Mouse (Mus musculus) bone marrow macrophage, adult 2 months (primary cell): ENCODE measurements around the gene Slit3. TPM values are rescaled to one million over a fixed set of nuclear protein-coding genes. Genes with fewer than 3 reads are reported as not detected.
A peak's percentile ranks its signal among the peaks of the same experiment; 100 is the strongest.

ENCODE experiments used
- H3K27ac ChIP-seq: 2 replicates; pipeline ENCODE4 v1.5.1; 2012; ENCODE audit warnings: low read depth, low read length; ENCODE audit not compliant: insufficient read depth
- H3K4me1 ChIP-seq: 2 replicates; pipeline ENCODE4 v1.6.1; 2012; ENCODE audit warnings: low read length; ENCODE audit not compliant: control insufficient read depth, insufficient read depth
- H3K4me3 ChIP-seq: 2 replicates; pipeline ENCODE4 v1.5.1; 2012; ENCODE audit warnings: mild to moderate bottlenecking, low read length, moderate library complexity; ENCODE audit not compliant: insufficient read depth
- CTCF ChIP-seq: IDR thresholded peaks from 2 replicates; pipeline ENCODE4 v1.5.1; 2012; ENCODE audit warnings: low read depth, mild to moderate bottlenecking, low read length, moderate library complexity
- POLR2A ChIP-seq: IDR thresholded peaks from 2 replicates; pipeline ENCODE4 v1.6.1; 2012; ENCODE audit warnings: mild to moderate bottlenecking, low read depth, low read length, borderline replicate concordance
- polyA plus RNA-seq: library from polyadenylated mRNA; stranded (reverse); fragments of >200 nt; gene quantifications from 2 replicates; pipeline ENCODE4 v1.2.4, GENCODE M21; 2012; ENCODE audit not compliant: missing spikeins, insufficient read depth, insufficient read length

The Slit3 gene
- polyA plus RNA-seq, 1 experiment = not detected

DNA sequence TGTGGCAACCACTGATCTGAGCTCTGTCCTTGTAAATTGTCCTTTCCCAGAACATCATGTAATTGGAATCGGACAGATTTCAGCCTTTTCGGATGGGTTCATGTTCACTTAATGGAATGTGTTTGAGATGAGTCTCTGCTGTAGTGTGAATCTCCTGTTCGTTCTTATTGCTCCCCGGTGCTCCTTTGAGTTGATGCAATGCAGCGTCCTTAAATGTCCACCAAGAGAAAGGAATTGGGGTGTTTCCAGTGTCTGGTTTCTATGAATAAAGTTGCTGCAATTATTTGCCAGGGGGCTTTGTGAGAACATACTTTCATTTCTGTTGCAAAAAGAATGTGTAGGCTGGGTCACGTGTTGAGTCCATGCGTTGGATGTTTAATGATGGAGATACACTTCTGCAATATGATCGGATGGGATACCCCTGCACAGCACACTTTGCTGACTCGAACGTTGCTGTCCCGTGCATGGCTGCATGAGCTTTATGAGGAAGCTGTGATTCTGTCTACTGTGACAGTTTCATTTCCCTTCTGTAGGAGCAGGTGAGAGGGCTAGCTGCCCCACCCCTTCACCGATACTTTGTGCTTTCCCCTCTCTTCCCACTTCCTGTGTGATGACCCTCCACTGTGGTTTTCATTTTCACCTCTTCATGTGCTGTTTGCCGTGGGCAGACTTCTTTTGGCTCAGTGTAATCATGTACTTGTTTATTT lies 30.2 kb upstream of the Slit3 start:
- TF ChIP-seq CTCF = no peak
- TF ChIP-seq POLR2A = no peak
- Histone ChIP-seq H3K27ac (no peak overlapping the region), H3K4me3 (no peak overlapping the region), H3K4me1 (no peaks in the 10 kb centered on the region)

DNA sequence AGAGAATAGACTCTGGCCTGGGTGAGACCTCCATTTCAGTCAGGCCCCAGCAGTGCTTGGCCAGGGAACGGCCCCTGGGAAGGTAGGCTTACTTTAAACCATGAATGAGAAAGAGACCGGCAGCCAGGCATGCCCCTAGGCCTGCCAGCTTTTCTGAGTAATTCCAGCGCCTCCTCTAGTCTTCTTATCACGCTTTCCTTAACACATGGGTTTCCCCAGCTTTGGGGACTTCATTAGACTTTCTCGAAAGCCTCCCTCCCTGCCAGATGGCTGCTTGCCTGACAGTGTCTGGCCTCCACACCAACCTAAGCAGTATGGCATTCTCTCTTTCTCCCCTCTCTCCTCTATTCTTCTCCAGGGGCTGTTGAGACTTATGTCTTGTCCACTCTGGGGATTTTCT lies 24.5 kb upstream of the Slit3 start:
- Histone ChIP-seq H3K4me1 (no peaks in the 10 kb centered on the region), H3K4me3 (no peak overlapping the region), H3K27ac (no peak overlapping the region)
- TF ChIP-seq CTCF = no peak
- TF ChIP-seq POLR2A = no peak

DNA sequence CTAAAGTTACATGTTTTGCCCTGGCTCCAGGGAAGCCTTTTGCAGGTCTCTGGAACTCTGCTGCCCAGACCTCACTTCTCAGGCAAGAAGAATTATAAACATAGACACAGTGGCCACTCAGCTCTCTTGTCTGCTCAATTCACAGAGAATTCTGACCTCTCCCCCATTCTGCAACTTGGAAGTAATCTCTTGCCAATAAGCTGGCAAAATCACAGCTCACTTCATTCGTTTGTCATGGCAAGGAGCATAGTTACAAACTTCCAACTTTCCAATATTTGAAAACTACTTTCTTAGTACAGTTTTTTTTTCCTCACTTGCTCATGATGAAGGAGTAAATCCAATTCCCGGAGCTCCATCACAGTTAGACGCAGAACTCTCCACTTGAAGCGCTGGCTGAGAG lies 11.2 kb upstream of the Slit3 start:
- H3K4me1 ChIP-seq = no peaks in the 10 kb centered on the region
- no peak for TF ChIP-seq CTCF
- TF ChIP-seq POLR2A = no peak
- no peak overlapping the region for H3K4me3 ChIP-seq
- H3K27ac ChIP-seq = no peak overlapping the region

DNA sequence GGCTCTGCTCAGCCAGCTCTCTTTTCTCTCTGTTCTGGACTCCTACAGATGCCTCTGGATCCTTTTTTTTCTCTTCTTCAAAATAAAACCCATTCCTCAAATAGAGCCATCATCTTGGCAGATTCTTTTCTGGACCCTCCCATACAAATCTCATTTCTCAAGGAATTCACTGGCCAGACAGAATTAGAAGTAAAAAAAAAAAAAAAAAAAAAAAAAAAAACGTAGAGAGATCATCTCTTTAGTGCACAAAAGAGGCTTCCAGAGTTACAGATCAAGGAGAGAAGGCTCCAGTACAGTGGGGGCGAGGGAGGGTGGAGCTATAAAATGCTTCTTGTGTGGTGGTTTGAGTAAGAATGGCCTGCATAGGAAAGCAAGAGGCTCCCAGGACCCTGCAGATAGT lies 10.2 kb upstream of the Slit3 start:
- no peak overlapping the region for H3K4me3 ChIP-seq
- H3K4me1 ChIP-seq = no peaks in the 10 kb centered on the region
- TF ChIP-seq CTCF (no peak), POLR2A (no peak)

DNA sequence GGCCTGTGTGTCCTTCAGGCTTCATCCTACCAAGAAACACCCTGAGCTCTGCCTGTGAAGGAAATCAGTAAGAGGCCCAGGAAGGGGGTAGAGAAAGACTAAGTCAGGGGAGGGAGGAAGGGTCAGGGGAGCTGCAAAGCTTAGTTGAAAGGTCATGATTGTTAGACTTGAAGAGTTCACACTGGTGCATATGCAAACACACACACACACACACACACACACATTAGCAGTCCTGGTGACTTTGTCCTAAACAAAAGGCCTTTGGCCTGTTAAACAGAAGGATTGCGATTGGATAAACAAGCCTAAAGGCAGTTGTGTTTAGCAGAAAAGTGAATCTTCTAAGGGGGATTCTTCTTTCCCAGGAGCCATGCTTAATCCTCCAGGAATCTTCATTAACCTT lies 7.7 kb upstream of the Slit3 start:
- no peak for TF ChIP-seq CTCF
- no peak for TF ChIP-seq POLR2A
- no peak overlapping the region for H3K4me3 ChIP-seq
- H3K27ac ChIP-seq = no peak overlapping the region
- H3K4me1 ChIP-seq = no peaks in the 10 kb centered on the region

More for the DNA sequence above, 10.2 kb upstream of the Slit3 start:
- H3K27ac ChIP-seq = no peak overlapping the region

DNA sequence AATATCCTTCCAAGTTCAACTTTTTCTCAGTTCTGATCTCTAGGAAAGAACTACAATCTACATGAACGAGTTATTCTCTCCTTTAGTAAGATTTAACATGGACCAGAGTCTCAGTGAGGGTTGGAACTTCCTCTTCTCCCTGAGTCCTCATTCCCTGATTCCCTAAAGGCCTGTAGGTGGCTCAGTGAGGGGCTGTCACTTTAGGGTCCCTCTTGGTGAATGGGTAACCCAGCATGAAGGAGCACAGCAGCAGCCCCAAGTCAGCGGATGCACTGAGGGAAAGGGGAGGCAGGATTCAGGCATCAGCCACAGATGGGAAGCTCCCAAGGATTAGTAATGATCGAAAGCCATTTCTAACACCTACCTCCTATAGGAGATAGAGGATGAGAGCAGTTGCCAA lies 4.6 kb upstream of the Slit3 start:
- no peak for TF ChIP-seq CTCF
- no peak for TF ChIP-seq POLR2A
- H3K27ac ChIP-seq = no peak overlapping the region

DNA sequence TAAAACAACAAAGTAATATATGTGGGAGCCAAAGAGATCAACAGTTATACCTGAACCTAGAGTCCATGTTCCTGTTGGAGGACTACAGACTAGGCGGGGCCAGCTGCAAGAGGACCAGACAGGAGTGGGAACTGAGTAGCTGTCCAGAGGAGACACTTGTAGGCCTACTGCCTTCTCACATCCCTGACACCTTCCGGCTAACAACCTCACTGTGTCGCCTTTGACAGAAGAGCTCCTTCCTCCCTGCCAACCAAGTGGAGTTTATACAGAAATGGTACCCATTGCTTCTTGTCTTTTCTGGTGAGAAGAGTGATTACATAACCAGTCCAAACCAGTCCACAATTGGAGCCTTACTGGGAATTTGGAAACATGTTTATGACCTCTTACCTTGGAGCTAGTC lies 3.2 kb upstream of the Slit3 start:
- Histone ChIP-seq H3K4me3 (no peak overlapping the region), H3K4me1 (no peaks in the 10 kb centered on the region), H3K27ac (no peak overlapping the region)
- no peak for TF ChIP-seq POLR2A
- no peak for TF ChIP-seq CTCF

More for the DNA sequence above, 4.6 kb upstream of the Slit3 start:
- Histone ChIP-seq H3K4me1 (no peaks in the 10 kb centered on the region), H3K4me3 (no peak overlapping the region)

DNA sequence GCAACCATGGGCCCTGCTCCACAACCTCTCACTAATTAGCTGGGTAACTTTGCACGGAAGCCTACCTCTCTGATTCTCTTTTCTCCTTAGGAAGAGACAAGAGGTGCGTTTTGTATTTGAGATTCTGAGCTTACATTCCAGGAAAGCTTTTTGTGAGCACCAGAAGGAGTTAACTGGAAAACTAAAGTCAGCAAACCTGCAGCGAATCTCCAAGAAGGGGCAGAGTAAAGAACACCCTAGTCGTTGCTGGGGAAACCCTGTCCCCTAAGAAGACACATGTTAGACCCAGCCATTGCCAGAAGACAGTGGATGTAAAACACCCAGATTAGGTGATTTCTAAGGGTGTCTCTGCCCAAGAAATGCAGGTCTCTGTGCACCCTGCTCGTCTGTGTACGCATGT lies 2.3 kb upstream of the Slit3 start:
- Histone ChIP-seq H3K4me3 (no peak overlapping the region), H3K4me1 (no peaks in the 10 kb centered on the region), H3K27ac (no peak overlapping the region)
- TF ChIP-seq POLR2A (no peak), CTCF (no peak)

DNA sequence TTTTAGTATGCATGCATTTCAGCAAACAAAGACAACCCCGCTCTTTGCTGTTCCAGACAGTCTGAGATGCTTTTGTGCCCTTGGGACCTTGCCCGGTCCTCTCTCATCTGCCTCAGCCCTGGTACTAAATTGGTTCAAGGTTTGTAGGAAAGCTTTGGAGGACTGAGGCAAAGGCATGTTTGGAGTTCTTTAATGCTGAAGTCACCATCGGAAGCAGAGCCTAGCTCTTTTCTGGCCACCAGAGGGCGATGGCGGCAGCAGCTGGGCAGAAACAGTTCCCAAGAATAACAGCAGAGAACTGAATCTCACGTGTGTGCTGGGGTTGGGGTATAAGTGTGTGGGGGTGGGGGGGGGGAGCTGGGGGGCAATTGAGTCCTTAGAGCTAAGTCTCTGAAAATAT lies 1.7 kb upstream of the Slit3 start:
- Histone ChIP-seq H3K27ac (no peak overlapping the region), H3K4me3 (no peak overlapping the region), H3K4me1 (no peaks in the 10 kb centered on the region)
- peak; percentile 74 for TF ChIP-seq CTCF
- no peak for TF ChIP-seq POLR2A

DNA sequence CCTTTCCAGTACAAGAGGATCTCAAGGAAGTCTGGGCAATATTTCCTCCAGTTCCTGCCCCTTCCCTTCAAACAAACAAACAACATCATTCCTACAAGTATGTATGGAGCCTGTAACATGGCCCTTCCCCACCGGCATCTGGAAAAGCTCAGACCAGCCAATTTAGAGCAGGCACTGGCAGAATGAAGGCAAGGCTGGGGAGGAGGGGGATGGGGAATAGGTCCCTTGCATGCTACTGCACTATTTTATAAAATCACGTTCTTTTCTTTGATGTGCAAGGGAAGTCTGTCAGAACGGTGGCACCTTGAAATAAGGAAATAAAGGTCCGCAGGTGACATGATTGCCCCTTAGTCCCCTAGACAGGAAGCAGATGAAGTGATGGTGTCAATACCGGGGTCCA lies 948 bp upstream of the Slit3 start:
- Histone ChIP-seq H3K27ac (no peak overlapping the region), H3K4me1 (no peaks in the 10 kb centered on the region), H3K4me3 (no peak overlapping the region)
- no peak for TF ChIP-seq POLR2A
- no peak for TF ChIP-seq CTCF

DNA sequence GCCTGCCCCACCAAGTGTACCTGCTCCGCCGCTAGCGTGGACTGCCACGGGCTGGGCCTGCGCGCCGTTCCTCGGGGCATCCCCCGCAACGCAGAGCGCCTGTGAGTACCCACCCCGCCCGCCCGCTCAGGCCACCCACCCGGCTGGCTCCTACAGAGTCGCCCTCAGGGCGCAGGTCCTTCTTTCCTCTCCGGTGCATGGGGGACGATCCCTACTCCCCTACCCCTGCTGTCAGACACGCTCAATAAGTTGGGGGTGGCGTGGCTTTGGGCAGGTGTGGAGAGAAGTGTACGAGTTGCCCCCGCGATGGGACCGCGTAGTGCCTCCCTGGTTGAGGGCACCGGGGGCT lies 561 bp downstream of the Slit3 start:
- Histone ChIP-seq H3K4me1 (no peaks in the 10 kb centered on the region), H3K4me3 (no peak overlapping the region), H3K27ac (no peak overlapping the region)
- TF ChIP-seq POLR2A (no peak), CTCF (no peak)
